Mouse (Mus musculus) intestine, embryonic 15.5 days (tissue): ENCODE results near the gene Gckr. TPM values are rescaled to one million over a fixed set of nuclear protein-coding genes. Genes with fewer than 3 reads are reported as not detected.
"Not testable (repeated sequence)": the region's sequence is repeated elsewhere in the genome, so short reads cannot be mapped to it uniquely, and the experiment has no call there.

Experiments
- ATAC-seq: fragments of 200-750 bp; cut with Nextera tagmentation; 2 replicates; pipeline ENCODE4 v1.8.0; 2017; ENCODE audit warnings: moderate TSS enrichment, moderate library complexity
- H3K27ac ChIP-seq: fragments of 300-500 bp; sonication (generic); 2 replicates; pipeline ENCODE4 v1.5.1; 2015; ENCODE audit warnings: mild to moderate bottlenecking, inconsistent platforms
- H3K27me3 ChIP-seq: fragments of 300-500 bp; sonication (generic); replicated peaks from 2 replicates; pipeline ENCODE4 v1.6.1; 2015; ENCODE audit warnings: inconsistent platforms
- H3K36me3 ChIP-seq: fragments of 300-500 bp; sonication (generic); 2 replicates; pipeline ENCODE4 v1.6.1; 2015; ENCODE audit warnings: inconsistent platforms
- H3K4me1 ChIP-seq: fragments of 300-500 bp; sonication (generic); replicated peaks from 2 replicates; pipeline ENCODE4 v1.6.1; 2015; ENCODE audit warnings: inconsistent platforms
- H3K4me2 ChIP-seq: fragments of 300-500 bp; sonication (generic); replicated peaks from 2 replicates; pipeline ENCODE4 v1.6.1; 2015; ENCODE audit warnings: mild to moderate bottlenecking, inconsistent platforms
- H3K4me3 ChIP-seq: fragments of 300-500 bp; sonication (generic); replicated peaks from 2 replicates; pipeline ENCODE4 v1.5.1; 2015; ENCODE audit warnings: inconsistent platforms
- H3K9ac ChIP-seq: fragments of 300-500 bp; sonication (generic); 2 replicates; pipeline ENCODE4 v1.6.1; 2015; ENCODE audit warnings: inconsistent platforms
- H3K9me3 ChIP-seq: fragments of 300-500 bp; sonication (generic); 2 replicates; pipeline ENCODE4 v1.6.1; 2016; ENCODE audit warnings: inconsistent platforms
- WGBS: fragments of 180-500 bp; shearing (Covaris S2); methylation state at CpG from one replicate; pipeline ENCODE4 v1.1.7; 2015; 5-methylcytosine and 5-hydroxymethylcytosine counted together
- polyA plus RNA-seq: library from polyadenylated mRNA; unstranded; fragments of >200 nt; fragmentation: Nextera tagmentation; extraction: Ambion mirVana; gene quantifications from 2 replicates; pipeline ENCODE4 v1.2.1, GENCODE M21; 2015

The Gckr gene
- polyA plus RNA-seq, 1 experiment from 2014 or later: 0.54 TPM

DNA sequence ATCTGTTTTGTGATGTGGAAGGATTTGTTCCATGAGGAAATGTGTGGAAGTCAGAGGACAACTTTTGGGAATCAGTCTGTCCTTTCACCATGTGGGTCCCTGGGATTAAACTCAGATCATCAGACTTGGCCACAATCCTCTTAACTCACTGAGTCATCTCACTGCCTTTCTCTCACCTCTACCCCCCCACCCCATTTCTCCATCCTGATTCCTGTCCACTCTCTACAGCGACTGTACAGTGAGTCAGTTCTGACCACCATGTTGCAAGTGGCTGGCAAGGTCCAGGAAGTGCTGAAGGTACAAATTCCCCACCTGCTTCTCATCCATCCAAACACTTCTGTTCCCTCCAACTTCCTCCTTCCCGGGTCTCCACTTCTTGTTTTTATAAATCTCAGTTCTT is 1.2 kb downstream of the Gckr start:
- H3K4me3 ChIP-seq: no peak overlapping the region
- no peaks in the 10 kb centered on the region for H3K9me3 ChIP-seq
- peaks cover 13% of the 10 kb centered on the region; the same call in 1 of the 2 replicates for H3K4me1 ChIP-seq
- H3K4me2 ChIP-seq: no peak overlapping the region
- no peaks in the 10 kb centered on the region for H3K27me3 ChIP-seq
- H3K9ac ChIP-seq: no peak overlapping the region
- 0 out of 2 replicates have a peak, but pooled peaks cover 4% of the 10 kb centered on the region for H3K36me3 ChIP-seq
- ATAC-seq: no peak
- no peak overlapping the region for H3K27ac ChIP-seq
- 58% methylated on average over 2 of the region's 2 CpGs for WGBS

DNA sequence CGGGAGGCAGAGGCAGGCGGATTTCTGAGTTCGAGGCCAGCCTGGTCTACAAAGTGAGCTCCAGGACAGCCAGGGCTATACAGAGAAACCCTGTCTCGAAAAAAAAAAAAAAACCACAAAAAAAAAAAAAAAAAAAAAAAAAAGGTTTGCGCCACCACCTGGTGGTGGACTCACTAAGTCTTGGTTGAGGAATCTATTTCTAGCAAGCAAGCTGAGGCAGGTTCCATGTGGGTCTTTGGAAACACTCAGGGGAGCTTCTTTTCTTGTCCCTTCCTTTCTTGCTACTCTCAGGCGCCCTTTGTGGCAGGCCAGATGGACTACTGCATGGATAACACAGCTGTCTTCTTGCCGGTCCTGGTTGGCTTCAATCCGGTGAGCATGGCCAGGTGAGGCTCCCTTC is 4.6 kb downstream of the Gckr start:
- Histone ChIP-seq H3K4me2 (no peak overlapping the region), H3K4me1 (no peaks in the 10 kb centered on the region), H3K36me3 (no peaks in the 10 kb centered on the region), H3K27me3 (no peaks in the 10 kb centered on the region), H3K4me3 (no peak overlapping the region), H3K9me3 (no peaks in the 10 kb centered on the region), H3K27ac (no peak overlapping the region), H3K9ac (no peak overlapping the region)
- 70% methylated on average over 8 of the region's 8 CpGs for WGBS
- ATAC-seq: no peak

DNA sequence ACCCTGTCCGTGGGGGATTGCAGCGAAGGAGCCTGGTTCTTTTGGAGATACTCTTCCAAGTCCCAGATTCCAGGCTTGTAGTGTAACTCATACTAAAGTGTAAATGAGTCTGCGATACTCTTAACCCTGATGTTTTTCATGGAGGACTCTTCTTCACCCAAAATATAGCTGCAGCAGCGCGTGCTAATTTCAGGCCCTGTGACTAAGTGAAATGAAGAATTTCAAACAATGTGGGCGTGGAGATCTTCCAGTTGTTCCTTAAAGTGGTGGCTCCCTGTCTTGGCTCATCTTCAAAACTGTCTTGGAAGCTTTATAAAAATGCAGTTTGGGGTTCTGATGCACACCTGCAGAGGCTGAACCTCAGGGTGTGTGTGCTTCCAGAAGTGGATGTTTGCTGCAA is 5.8 kb downstream of the Gckr start:
- no peak overlapping the region for H3K9ac ChIP-seq
- WGBS: 81% methylated on average over 6 of the region's 6 CpGs
- no peaks in the 10 kb centered on the region for H3K9me3 ChIP-seq
- no peak overlapping the region for H3K4me2 ChIP-seq
- no peak overlapping the region for H3K27ac ChIP-seq
- no peak for ATAC-seq
- H3K36me3 ChIP-seq: no peaks in the 10 kb centered on the region
- H3K4me3 ChIP-seq: no peak overlapping the region
- no peaks in the 10 kb centered on the region for H3K4me1 ChIP-seq
- no peaks in the 10 kb centered on the region for H3K27me3 ChIP-seq

DNA sequence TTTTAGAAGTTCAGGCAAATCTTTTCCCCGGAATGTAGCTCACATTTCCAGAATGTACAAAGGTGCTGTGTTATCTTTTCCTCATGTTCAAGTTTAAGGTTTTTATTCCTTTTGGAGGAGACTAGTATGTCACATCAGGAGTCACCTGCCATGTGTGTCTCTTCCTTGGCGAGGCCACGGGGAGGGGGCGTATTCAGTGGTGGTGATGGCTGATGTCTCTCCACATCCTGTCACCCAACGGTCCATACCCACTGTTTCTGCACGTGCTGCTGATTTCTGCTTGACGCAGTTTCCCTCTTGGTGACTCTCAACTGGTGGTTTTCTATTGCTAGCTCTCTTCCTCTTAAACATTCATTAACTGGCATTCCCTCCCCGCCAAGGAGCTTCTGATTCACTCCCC is 15.6 kb downstream of the Gckr start:
- H3K4me1 ChIP-seq: no peaks in the 10 kb centered on the region
- no peaks in the 10 kb centered on the region for H3K27me3 ChIP-seq
- no peak for ATAC-seq
- H3K4me3 ChIP-seq: no peak overlapping the region
- no peaks in the 10 kb centered on the region for H3K9me3 ChIP-seq
- H3K36me3 ChIP-seq: no peaks in the 10 kb centered on the region
- H3K9ac ChIP-seq: no peak overlapping the region
- WGBS: 86% methylated on average over 8 of the region's 8 CpGs
- no peak overlapping the region for H3K4me2 ChIP-seq
- H3K27ac ChIP-seq: no peak overlapping the region

DNA sequence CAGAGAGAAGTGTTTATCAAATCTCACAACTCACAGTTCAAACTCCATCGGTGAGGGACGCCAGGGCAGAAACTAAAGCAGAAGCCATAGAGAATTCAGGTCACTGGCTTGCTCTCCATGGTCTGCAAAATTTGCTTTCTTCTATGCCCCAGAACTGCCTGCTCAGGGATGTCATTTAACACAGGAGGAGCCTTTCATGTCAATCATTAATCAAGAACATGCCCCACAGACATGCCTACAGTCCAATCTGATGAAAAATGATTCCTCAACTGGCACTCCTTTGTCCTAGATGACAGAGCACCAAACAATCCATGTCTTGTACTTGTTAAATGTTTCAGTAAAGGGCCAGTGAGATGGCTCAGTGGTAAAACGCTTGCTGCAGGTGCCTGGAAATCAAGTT is 25.5 kb downstream of the Gckr start:
- Histone ChIP-seq H3K9ac (no peak overlapping the region), H3K27me3 (no peaks in the 10 kb centered on the region; the same call in 1 of the 2 replicates), H3K4me1 (no peaks in the 10 kb centered on the region), H3K4me2 (no peak overlapping the region), H3K9me3 (no peaks in the 10 kb centered on the region), H3K4me3 (no peak overlapping the region), H3K36me3 (no peaks in the 10 kb centered on the region), H3K27ac (no peak overlapping the region)
- 77% methylated on average over 3 of the region's 3 CpGs for WGBS
- no peak for ATAC-seq

DNA sequence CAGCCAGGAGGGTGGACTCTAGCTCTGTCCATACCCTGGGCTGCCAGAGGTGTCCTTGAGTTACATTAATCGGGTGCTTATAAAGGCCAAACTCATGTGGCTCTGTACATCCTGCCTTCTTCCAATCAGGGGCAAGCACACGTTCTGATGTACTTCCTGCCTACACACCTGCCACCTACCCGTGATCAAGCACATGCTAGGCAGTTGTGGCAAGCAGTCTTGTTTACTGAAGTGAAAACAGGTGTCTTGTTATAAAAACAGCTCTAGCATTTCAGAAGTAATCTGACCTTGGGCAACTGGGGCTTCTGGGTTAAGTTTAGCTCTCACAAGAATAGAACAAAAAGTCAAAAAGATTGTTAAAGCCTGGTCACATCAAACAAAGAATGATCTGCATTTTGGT is 26.8 kb downstream of the Gckr start:
- H3K27ac ChIP-seq: no peak overlapping the region
- no peak for ATAC-seq
- H3K9me3 ChIP-seq: no peaks in the 10 kb centered on the region
- no peak overlapping the region for H3K4me2 ChIP-seq
- H3K4me1 ChIP-seq: no peaks in the 10 kb centered on the region
- no peak overlapping the region for H3K9ac ChIP-seq
- no peaks in the 10 kb centered on the region for H3K36me3 ChIP-seq
- WGBS: 62% methylated on average over 3 of the region's 3 CpGs
- H3K4me3 ChIP-seq: no peak overlapping the region
- no peaks in the 10 kb centered on the region; the same call in 1 of the 2 replicates for H3K27me3 ChIP-seq

DNA sequence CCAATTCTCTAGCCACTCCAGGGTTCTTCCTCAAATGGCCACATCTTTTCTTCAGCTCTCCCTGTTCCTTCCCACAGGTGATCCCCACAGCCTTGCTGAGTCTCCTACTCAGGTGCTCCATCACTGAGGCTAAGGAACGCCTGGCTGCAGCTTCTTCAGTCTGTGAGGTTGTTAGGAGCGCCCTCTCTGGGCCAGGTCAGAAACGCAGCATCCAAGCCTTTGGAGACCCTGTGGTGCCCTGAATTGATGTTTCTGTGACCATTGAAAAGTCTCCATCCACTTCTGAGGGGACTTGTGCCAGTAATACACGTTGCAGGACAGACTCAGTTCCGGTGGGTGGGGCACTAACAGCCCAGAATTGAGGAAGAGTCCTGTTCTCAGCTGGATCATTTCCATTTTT is 29.6 kb downstream of the Gckr start:
- Histone ChIP-seq H3K4me2 (no peak overlapping the region), H3K27ac (no peak overlapping the region), H3K9ac (no peak overlapping the region), H3K4me3 (no peak overlapping the region), H3K9me3 (no peaks in the 10 kb centered on the region), H3K27me3 (no peaks in the 10 kb centered on the region; the same call in 1 of the 2 replicates), H3K36me3 (no peaks in the 10 kb centered on the region), H3K4me1 (no peaks in the 10 kb centered on the region)
- 15% methylated on average over 5 of the region's 5 CpGs for WGBS
- no peak for ATAC-seq

DNA sequence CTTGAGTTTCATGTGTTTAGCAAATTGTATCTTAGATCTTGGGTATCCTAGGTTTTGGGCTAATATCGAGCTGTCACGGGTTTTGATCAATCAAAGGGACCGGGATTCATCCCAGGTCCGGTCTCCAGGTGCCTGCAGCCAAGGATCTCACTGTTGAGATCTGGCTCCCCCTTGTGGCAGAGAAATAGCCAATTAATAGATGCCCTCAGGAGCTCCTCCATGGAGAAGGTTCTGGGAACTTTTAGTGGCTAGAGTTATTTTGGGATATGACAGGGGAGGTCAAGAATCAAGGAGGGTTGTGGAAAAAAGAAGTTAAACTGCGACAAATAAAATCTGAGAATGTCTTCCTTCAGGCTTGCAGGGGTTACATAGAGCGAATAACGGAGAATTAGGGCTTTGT is 31.0 kb downstream of the Gckr start:
- H3K4me1 ChIP-seq: no peaks in the 10 kb centered on the region
- H3K27me3 ChIP-seq: no peaks in the 10 kb centered on the region; the same call in 1 of the 2 replicates
- ATAC-seq: 0 out of 2 replicates have a peak, but pooled peaks have one; percentile 45
- H3K9me3 ChIP-seq: no peaks in the 10 kb centered on the region
- H3K9ac ChIP-seq: no peak overlapping the region
- H3K4me3 ChIP-seq: no peak overlapping the region
- no peak overlapping the region for H3K27ac ChIP-seq
- no peak overlapping the region for H3K4me2 ChIP-seq
- 30% methylated on average over 7 of the region's 7 CpGs for WGBS
- no peaks in the 10 kb centered on the region for H3K36me3 ChIP-seq

DNA sequence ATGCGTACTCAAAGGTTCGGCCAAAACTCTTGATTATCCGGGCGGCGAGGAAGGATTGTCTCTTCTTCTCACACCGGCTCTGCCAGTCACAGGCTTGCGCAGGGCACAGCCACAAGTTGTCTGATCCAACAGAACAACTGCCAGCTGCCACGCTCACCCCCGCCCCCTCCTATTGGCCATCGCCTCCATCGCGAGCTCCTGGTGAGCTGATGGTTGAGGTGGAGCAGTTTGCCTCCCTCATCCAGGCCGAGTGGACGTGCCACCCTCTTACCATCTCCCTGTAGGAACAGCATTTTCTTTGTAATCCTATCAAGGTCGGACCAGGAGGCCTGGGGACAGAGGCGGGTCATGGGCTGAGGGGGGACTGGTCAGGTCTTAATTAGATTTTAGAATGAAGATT is 60.3 kb downstream of the Gckr start:
- ATAC-seq, H3K27ac ChIP-seq, H3K9ac ChIP-seq, H3K4me3 ChIP-seq, H3K4me2 ChIP-seq, H3K4me1 ChIP-seq, H3K9me3 ChIP-seq, H3K27me3 ChIP-seq, H3K36me3 ChIP-seq: not testable (repeated sequence)
- 74% methylated on average over 16 of the region's 16 CpGs for WGBS

DNA sequence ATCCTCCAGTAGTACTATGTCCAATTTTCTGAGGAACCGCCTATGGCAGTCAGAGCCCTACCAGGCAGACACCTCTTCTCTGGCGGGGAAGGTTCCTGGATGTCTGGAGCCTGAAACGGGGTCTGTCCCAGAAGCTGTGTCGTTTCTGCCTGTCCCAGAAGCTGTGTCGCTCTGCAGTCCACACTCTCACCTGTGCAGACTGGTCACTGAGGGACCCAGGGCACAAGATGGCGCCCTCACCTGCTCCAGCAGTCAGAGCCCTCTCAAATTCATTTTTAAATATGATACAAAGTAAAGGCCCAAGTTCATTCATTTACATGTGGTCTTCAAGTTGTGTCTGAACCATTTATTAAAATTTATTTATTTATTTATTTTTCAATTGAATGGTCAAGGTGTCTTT is 63.7 kb downstream of the Gckr start:
- Histone ChIP-seq H3K4me1 (no peaks in the 10 kb centered on the region), H3K4me2 (no peak overlapping the region), H3K36me3 (no peaks in the 10 kb centered on the region), H3K4me3 (no peak overlapping the region), H3K9ac (no peak overlapping the region), H3K9me3 (no peaks in the 10 kb centered on the region), H3K27ac (no peak overlapping the region), H3K27me3 (no peaks in the 10 kb centered on the region)
- 74% methylated on average over 6 of the region's 6 CpGs for WGBS
- no peak for ATAC-seq

Other genes with a start within 250 kb of the Gckr start
- 164 and 171 TPM in 2 replicates for gene Atraid, start 249.1 kb upstream of the Gckr start, polyA plus RNA-seq
- gene Slc5a6, start 248.5 kb upstream of the Gckr start, polyA plus RNA-seq: 12.8 and 15.1 TPM in 2 replicates
- 24.2 and 25.2 TPM in 2 replicates for gene Cad, start 242.7 kb upstream of the Gckr start, polyA plus RNA-seq
- not detected in 2 replicates for gene Dnajc5g, start 191.2 kb upstream of the Gckr start, polyA plus RNA-seq
- gene Slc30a3, start 189.2 kb upstream of the Gckr start, polyA plus RNA-seq: 0.26 and 0.34 TPM in 2 replicates
- gene Trim54, start 180.7 kb upstream of the Gckr start, polyA plus RNA-seq: not detected in 2 replicates
- gene Ucn, start 158.6 kb upstream of the Gckr start, polyA plus RNA-seq: not detected in 2 replicates
- 57.1 and 67.9 TPM in 2 replicates for gene Mpv17, start 143.2 kb upstream of the Gckr start, polyA plus RNA-seq
- 2.1 and 2.4 TPM in 2 replicates for gene Gm29609, start 117.5 kb upstream of the Gckr start, polyA plus RNA-seq
- gene Gtf3c2, start 117.3 kb upstream of the Gckr start, polyA plus RNA-seq: 56.6 and 63.4 TPM in 2 replicates
- gene Snx17, start 104.2 kb upstream of the Gckr start, polyA plus RNA-seq: 131 and 136 TPM in 2 replicates
- 58.0 and 67.3 TPM in 2 replicates for gene Eif2b4, start 104.0 kb upstream of the Gckr start, polyA plus RNA-seq
- 8.1 and 8.8 TPM in 2 replicates for gene Zfp513, start 95.1 kb upstream of the Gckr start, polyA plus RNA-seq
- 124 and 132 TPM in 2 replicates for gene Ppm1g, start 76.8 kb upstream of the Gckr start, polyA plus RNA-seq
- gene Nrbp1, start 56.6 kb upstream of the Gckr start, polyA plus RNA-seq: 133 and 136 TPM in 2 replicates
- gene Gm9970, start 56.2 kb upstream of the Gckr start, polyA plus RNA-seq: 0.33 TPM in 1 of 2 replicates, not detected in the other
- gene Krtcap3, start 45.8 kb upstream of the Gckr start, polyA plus RNA-seq: 66.8 and 70.0 TPM in 2 replicates
- 20.1 and 21.4 TPM in 2 replicates for gene Ift172, start 6.3 kb upstream of the Gckr start, polyA plus RNA-seq
- 27.9 and 29.6 TPM in 2 replicates for gene Fndc4, start 1.4 kb upstream of the Gckr start, polyA plus RNA-seq
- gene Zfp512, start 155.0 kb downstream of the Gckr start, polyA plus RNA-seq: 37.6 and 40.1 TPM in 2 replicates
- gene 4930548H24Rik, start 188.3 kb downstream of the Gckr start, polyA plus RNA-seq: not detected in 2 replicates
- gene Gpn1, start 197.3 kb downstream of the Gckr start, polyA plus RNA-seq: 47.9 and 54.5 TPM in 2 replicates
- 25.5 and 27.8 TPM in 2 replicates for gene Slc4a1ap, start 229.6 kb downstream of the Gckr start, polyA plus RNA-seq
- gene Supt7l, start 230.4 kb downstream of the Gckr start, polyA plus RNA-seq: 18.1 TPM in 2 replicates